Mouse (Mus musculus) erythroblast, embryonic 14.5 days (primary cell): Measurements from ENCODE around the gene Bptf.
"Not testable (repeated sequence)": the region's sequence is repeated elsewhere in the genome, so short reads cannot be mapped to it uniquely, and the experiment has no call there.

Experiments
- GATA1 ChIP-seq: IDR thresholded peaks from 2 replicates; pipeline ENCODE4 v1.6.1; 2012; ENCODE audit warnings: low read length, inconsistent platforms, mixed read lengths
- TAL1 ChIP-seq: IDR thresholded peaks from 3 replicates; pipeline ENCODE4 v1.6.1; 2012; ENCODE audit warnings: low read length, inconsistent platforms, mixed read lengths

DNA sequence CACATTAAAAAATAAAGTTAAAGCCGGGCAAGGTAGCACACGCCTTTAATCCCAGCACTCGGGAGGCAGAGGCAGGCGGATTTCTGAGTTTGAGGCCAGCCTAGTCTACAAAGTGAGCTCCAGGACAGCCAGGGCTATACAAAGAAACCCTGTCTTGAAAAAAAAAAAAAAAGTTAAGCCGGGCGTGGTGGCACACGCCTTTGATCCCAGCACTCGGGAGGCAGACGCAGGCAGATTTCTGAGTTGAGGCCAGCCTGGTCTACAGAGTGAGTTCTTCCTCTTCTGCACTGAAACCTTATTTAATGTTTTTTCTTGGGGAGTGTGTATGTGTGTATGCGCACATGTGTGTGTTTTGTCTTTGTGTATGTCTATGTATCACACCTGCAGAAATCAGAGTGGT is 4.5 kb upstream of the Bptf start:
- not testable (repeated sequence) for TF ChIP-seq GATA1, TAL1
